Mouse (Mus musculus) ES-E14 (cell line): ENCODE measurements around the gene Cd300a.

Experiments used
- CHD2 ChIP-seq: IDR thresholded peaks from 2 replicates; pipeline ENCODE4 v1.6.1; 2014; ENCODE audit warnings: mild to moderate bottlenecking, low read depth, low read length, inconsistent platforms
- HCFC1 ChIP-seq: IDR thresholded peaks from 2 replicates; pipeline ENCODE4 v1.6.1; 2012; ENCODE audit warnings: low read length, inconsistent platforms, borderline replicate concordance; ENCODE audit not compliant: insufficient read depth
- MAFK ChIP-seq: IDR thresholded peaks from 2 replicates; pipeline ENCODE4 v1.6.1; 2014; ENCODE audit warnings: mild to moderate bottlenecking, low read depth, low read length, inconsistent platforms; ENCODE audit not compliant: insufficient read depth
- ZC3H11A ChIP-seq: IDR thresholded peaks from 2 replicates; pipeline ENCODE4 v1.6.1; 2012; ENCODE audit warnings: low read depth, mild to moderate bottlenecking, inconsistent platforms, low read length, borderline replicate concordance
- ZNF384 ChIP-seq: IDR thresholded peaks from 2 replicates; pipeline ENCODE4 v1.6.1; 2012; ENCODE audit warnings: low read depth, low read length, inconsistent platforms

- TF ChIP-seq HCFC1 (no peak), CHD2 (no peak), ZC3H11A (no peak), ZNF384 (no peak), MAFK (no peak)
These were observed 701 bp downstream of the Cd300a start for GRCm38 (mm10) chr11:114890542-114890941.
